Mouse (Mus musculus): Measurements from ENCODE around the gene Gabrb2.

Gene Gabrb2

GRCm38 (mm10) chr11:42418996-42419782 lies at the start of gene Gabrb2:
Gabrb2 (plus strand) TSS chr11:42419757.
- in situ Hi-C loops (cut with MboI; ENCODE audit: low pct_unique_long_range_greater_than_20kb in 1 of 2, low sequenced_read_pairs in 2 of 2, unreplicated experiment in 1 of 2), result no loop called here

DNA sequence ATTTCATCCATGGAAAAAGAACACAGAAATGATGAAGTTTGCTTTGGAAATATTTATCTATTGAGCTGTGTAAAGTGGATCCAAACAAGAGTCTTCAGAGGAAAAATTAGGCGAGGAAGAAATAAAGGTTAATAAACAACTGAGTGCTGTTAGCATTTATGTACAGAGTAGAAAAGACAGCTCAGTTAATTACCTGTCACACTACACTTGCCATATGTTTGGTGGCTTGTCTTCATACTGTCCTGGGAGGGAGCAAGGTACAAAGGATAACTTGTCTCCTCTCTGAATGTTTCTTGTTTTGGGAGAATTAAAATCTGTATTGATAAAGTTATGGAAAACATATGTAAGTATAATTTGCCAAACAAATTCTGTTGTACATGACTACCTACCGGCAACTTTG lies 40.6 kb upstream of the Gabrb2 start:
- in situ Hi-C loops (cut with MboI; ENCODE audit: low pct_unique_long_range_greater_than_20kb in 1 of 2, low sequenced_read_pairs in 2 of 2, unreplicated experiment in 1 of 2), result no loop called here

DNA sequence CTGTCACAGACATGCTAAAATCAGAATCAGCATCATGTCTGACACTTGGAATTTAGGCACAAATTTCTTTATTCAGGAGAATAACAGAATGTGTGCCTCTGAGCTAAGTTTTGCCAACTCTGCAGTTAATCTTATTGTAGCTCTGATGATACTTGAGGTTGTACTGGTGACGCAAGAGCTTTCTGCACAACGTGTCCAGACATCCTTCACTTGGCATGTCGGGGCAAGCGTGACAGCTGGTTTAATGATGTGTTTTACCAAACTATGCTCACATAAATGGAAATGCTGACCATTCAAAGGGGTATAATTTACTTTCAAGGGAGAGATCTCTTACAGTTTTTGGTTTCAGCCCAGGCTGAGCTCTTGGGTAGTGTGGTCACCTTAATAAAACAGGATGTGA lies 33.1 kb upstream of the Gabrb2 start:
- in situ Hi-C loops (cut with MboI; ENCODE audit: low pct_unique_long_range_greater_than_20kb in 1 of 2, low sequenced_read_pairs in 2 of 2, unreplicated experiment in 1 of 2), result no loop called here

DNA sequence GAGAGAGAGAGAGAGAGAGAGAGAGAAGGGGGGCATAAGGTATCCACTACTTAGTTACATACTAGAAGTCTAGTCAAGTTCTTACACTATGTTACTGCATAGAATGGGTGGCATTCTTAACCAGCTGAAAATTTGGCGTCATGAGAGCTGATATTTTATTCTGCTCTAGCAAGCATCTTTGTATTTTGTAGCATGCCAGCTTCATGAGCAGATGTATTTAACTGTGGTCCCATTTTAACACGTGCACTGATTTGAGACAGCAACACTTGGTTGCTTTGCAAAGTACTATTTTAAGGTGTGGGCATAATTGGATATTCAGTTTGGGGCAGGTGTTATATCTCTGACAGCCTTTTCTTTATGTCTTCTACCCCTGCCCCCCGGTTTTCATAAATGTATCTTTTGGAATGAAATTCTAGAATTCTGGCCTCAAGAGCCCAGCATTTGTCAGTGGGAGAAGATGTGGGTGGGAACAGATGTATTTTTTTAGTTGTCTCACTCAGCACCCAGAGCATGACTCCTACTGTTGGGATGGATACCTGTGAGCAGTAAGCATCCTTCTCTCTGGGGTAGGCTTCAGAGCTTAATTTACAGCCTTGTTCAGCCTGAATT lies 28.8 kb upstream of the Gabrb2 start:
- in situ Hi-C loops (cut with MboI; ENCODE audit: low pct_unique_long_range_greater_than_20kb in 1 of 2, low sequenced_read_pairs in 2 of 2, unreplicated experiment in 1 of 2), result no loop called here

- in situ Hi-C loops (cut with MboI; ENCODE audit: low pct_unique_long_range_greater_than_20kb in 1 of 2, low sequenced_read_pairs in 2 of 2, unreplicated experiment in 1 of 2), result no loop called here
Observed at GRCm38 (mm10) chr11:42393451-42393850, 26.1 kb upstream of the Gabrb2 start.

DNA sequence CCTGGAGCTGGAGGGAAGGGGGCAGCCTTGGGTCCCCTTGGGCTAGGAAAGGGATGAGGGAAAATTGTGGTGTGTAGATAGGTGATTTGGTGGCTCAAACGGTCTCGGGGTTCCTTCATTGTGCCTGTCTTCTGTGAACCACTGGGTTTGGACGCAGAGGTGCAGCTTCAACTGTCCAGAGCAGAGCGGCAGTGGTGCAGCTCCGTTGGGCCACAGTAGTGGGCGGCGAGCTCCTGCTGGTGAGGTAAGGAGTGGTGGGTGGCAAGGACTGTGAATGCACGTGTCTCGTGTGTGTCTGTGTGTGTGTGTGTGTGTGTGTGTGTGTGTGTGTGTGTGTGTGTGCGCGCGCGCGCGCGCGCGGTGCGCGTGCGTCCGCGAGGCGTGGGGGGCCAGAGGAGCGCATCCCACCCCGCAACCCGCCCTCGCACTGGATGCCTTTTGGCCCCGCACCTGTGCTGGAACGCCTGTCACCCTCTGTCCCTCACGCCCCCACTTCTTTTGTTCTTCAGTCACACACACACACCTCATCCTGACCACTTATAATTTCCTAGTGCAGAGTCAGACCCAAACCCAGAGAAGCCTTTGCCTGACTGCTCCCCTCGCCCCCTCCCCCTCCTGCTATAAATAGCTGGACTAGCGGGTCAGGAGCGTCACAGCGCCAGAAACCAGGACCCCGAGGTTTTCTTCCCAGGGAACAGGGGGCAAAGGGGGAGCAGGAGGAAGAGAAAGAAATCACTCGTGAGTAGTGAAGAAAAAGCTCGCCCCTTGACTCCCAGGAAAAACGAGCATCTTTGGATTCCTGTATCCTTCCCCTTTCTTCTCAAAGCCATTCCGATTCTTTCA lies 455 bp downstream of the Gabrb2 start:
- in situ Hi-C loops (cut with MboI; ENCODE audit: low pct_unique_long_range_greater_than_20kb in 1 of 2, low sequenced_read_pairs in 2 of 2, unreplicated experiment in 1 of 2), result no loop called here

GRCm38 (mm10) chr11:42420634-42421470 lies 1.3 kb downstream of the Gabrb2 start:
- in situ Hi-C loops (cut with MboI; ENCODE audit: low pct_unique_long_range_greater_than_20kb in 1 of 2, low sequenced_read_pairs in 2 of 2, unreplicated experiment in 1 of 2), result no loop called here

DNA sequence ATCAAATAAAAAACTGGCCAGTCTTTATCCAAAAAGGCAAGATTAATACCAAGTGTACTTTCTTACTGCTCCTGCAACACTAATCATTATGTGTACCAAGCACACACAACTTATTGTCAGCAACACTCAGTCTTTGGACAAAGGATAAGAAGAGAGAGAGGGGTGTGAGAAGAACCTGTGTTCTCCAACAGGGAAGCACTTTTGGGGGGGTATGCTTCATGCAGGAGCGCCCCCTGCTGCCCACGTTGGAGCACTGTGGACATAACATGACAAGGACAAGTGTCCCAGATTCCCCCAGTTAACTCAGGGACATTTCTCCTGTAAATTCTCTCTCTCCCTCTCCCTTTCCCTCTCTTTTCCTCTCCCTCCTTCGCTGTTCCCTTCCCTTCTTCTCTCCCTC lies 3.7 kb downstream of the Gabrb2 start:
- in situ Hi-C loops (cut with MboI; ENCODE audit: low pct_unique_long_range_greater_than_20kb in 1 of 2, low sequenced_read_pairs in 2 of 2, unreplicated experiment in 1 of 2), result no loop called here

DNA sequence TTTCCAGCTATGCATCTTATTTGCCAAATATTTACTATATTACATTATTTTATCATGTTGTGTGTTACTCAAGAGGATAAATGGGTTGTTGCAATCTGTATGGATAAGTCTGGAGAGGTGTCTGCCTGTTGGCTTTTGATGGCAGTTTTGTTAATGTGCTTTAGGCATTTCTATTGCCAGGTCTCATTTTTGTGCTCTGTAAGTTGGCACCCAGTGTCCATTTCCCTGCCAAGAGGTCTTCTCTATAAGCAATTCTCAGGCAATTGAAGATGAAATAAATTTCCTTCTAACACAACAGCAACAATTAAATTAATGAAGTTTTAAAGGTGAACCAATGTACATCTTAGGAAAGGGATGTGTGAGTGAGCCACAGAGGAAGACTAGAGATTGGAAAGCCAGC lies 11.9 kb downstream of the Gabrb2 start:
- in situ Hi-C loops (cut with MboI; ENCODE audit: low pct_unique_long_range_greater_than_20kb in 1 of 2, low sequenced_read_pairs in 2 of 2, unreplicated experiment in 1 of 2), result no loop called here

DNA sequence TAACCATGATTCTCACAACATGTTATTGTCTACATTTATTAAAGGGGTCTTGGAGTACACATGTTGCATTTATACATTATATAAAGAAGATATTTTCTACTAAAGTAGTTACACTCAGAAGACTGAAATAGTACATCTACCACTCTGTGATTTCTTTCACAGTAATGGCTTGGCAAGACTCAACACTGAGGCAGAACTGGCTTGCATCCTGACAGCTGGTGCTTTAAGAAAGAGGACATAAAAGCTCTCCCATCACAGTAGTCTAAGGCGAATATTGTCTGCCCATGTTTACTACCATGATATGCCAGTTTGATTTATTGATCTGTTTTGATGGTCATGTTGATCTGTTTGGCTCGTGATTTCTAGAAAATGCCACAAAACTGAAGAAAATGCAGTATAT lies 19.4 kb downstream of the Gabrb2 start:
- in situ Hi-C loops (cut with MboI; ENCODE audit: low pct_unique_long_range_greater_than_20kb in 1 of 2, low sequenced_read_pairs in 2 of 2, unreplicated experiment in 1 of 2), result no loop called here

GRCm38 (mm10) chr11:42443641-42444040 lies 24.1 kb downstream of the Gabrb2 start:
- in situ Hi-C loops (cut with MboI; ENCODE audit: low pct_unique_long_range_greater_than_20kb in 1 of 2, low sequenced_read_pairs in 2 of 2, unreplicated experiment in 1 of 2), result no loop called here

DNA sequence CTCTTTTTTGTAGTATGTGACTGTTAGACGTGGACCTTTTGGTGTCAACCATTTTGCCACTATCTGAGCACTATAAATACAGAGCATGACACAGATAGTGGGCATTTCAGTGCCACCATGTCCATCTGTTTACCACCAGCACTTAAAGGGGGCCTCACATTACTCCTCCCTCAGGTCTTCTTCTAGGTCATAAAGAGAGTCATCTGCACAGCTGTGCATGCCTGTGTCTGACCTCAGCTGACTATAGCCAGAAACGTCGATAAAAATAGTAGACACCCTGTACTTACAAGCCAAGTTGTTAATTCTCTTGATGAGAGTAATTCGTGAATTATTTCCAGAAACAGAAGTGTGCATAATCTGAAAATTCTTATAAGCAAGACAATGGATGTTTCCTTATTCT lies 29.4 kb downstream of the Gabrb2 start:
- in situ Hi-C loops (cut with MboI; ENCODE audit: low pct_unique_long_range_greater_than_20kb in 1 of 2, low sequenced_read_pairs in 2 of 2, unreplicated experiment in 1 of 2), result no loop called here

- in situ Hi-C loops (cut with MboI; ENCODE audit: low pct_unique_long_range_greater_than_20kb in 1 of 2, low sequenced_read_pairs in 2 of 2, unreplicated experiment in 1 of 2), result no loop called here
Observed at GRCm38 (mm10) chr11:42464136-42464535, 44.6 kb downstream of the Gabrb2 start.

GRCm38 (mm10) chr11:42468381-42468780 lies 48.8 kb downstream of the Gabrb2 start:
- in situ Hi-C loops (cut with MboI; ENCODE audit: low pct_unique_long_range_greater_than_20kb in 1 of 2, low sequenced_read_pairs in 2 of 2, unreplicated experiment in 1 of 2), result no loop called here

GRCm38 (mm10) chr11:42474523-42474922 lies 55.0 kb downstream of the Gabrb2 start:
- in situ Hi-C loops (cut with MboI; ENCODE audit: low pct_unique_long_range_greater_than_20kb in 1 of 2, low sequenced_read_pairs in 2 of 2, unreplicated experiment in 1 of 2), result no loop called here

DNA sequence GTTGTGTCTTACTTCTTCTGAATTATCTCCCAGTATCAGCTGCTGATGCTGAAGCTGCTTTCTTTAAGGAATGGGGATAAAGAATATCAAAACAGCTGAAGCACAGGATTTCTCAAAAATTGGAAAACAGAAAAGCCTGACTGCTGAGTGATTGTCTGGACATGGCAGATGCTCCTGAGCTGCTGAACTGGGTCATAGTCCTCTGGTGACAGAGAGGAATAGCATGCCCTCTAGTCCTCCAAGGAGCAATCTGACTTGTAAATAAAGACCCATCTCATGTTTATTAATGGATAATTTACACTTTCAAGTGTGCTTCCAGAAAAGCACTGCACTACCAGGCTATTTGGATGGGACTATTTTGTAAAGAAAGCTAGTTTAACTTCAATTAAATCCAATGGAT lies 68.1 kb downstream of the Gabrb2 start:
- in situ Hi-C loops (cut with MboI; ENCODE audit: low pct_unique_long_range_greater_than_20kb in 1 of 2, low sequenced_read_pairs in 2 of 2, unreplicated experiment in 1 of 2), result no loop called here

DNA sequence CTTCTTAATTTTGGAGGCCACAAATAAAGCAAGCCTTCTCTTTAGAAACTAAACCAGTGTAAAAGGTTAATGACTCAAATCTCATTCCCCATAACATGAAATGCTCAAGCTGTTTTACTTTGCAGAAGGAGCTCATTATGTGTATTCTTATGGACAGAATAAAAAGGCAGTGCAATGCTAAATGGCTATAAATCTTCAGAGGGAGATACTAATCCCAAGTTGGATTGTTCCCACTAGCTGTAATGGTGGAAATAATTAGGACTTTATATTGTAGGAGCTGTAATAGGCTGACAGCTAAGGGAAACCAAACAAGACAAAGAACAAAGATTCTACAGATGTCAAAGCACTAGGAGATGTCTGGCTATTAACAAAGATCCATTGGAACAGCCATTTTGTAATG lies 81.6 kb downstream of the Gabrb2 start:
- in situ Hi-C loops (cut with MboI; ENCODE audit: low pct_unique_long_range_greater_than_20kb in 1 of 2, low sequenced_read_pairs in 2 of 2, unreplicated experiment in 1 of 2), result no loop called here

- in situ Hi-C loops (cut with MboI; ENCODE audit: low pct_unique_long_range_greater_than_20kb in 1 of 2, low sequenced_read_pairs in 2 of 2, unreplicated experiment in 1 of 2), result no loop called here
Observed at GRCm38 (mm10) chr11:42505436-42505835, 85.9 kb downstream of the Gabrb2 start.

GRCm38 (mm10) chr11:42505911-42506310 lies 86.4 kb downstream of the Gabrb2 start:
- in situ Hi-C loops (cut with MboI; ENCODE audit: low pct_unique_long_range_greater_than_20kb in 1 of 2, low sequenced_read_pairs in 2 of 2, unreplicated experiment in 1 of 2), result no loop called here

All from mouse embryonic stem cell (cell line).